7 mouse cellular contexts compared by ENCODE assay signal in the genomic region with DNA sequence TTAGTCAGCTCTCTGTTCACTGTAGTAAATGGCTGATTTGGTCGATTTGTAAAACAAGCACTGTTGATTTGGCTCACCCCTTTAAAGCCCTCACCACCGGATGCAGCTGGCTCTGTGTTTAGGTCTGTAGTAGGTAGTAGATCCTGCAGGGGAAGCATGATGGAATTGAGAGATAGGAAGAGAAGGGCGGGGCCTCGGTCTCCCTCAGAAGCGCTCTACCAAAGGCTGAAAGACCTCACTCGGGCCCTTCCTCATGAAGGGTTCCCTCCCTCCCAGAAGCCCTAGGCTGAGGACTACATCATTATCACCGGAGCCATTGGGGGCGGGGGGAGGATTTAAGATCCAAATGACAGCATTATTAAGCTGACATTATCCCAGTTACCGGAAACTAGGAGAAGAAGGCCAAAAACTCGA. TPM values are rescaled to one million over a fixed set of nuclear protein-coding genes. Genes with fewer than 3 reads are reported as not detected.
DNase-seq lines count a peak whose midpoint lies in the region; ATAC-seq and TF ChIP-seq lines count a peak whose summit lies in the region.

No protein-coding gene starts in this region.

- no peaks in the 10 kb centered on the region for H3K36me3 ChIP-seq in forebrain, embryonic 16.5 days (ENCODE audit: control insufficient read depth, insufficient read depth)

- intact Hi-C loops in left cerebral cortex, postnatal 36 days (cut with DNase I): no loop called here
- intact Hi-C loops in left cerebral cortex, adult 2 months (cut with DNase I): no loop called here

- no peaks in the 10 kb centered on the region; the same call in 1 of the 2 replicates for H3K9me3 ChIP-seq in forebrain, embryonic 16.5 days (ENCODE audit: control insufficient read depth, low read length)

- no peak overlapping the region for H3K9ac ChIP-seq in forebrain, embryonic 16.5 days (replicated peaks; ENCODE audit: low read depth, low read length)

- 77% methylated on average over 10 of the region's 10 CpGs for WGBS in forebrain, embryonic 16.5 days

- no peak for TF ChIP-seq CTCF in left cerebral cortex, adult 2 months (IDR thresholded peaks at IDR 0.05)

- no peak overlapping the region for H3K4me2 ChIP-seq in forebrain, embryonic 16.5 days (ENCODE audit: low read length)

- DNase-seq in B cell, adult 2 months: peak; percentile 2
- DNase-seq in lung, postnatal 36 days: peak; percentile 47
- DNase-seq in left cerebral cortex, postnatal 36 days (ENCODE audit: low spot score in 2 of 2): no peak
- DNase-seq in left cerebral cortex, adult 18-20 months (ENCODE audit: low spot score in 2 of 2): no peak
- no peak for DNase-seq in left cerebral cortex, adult 2 months (ENCODE audit: extremely low spot score in 1 of 2, low spot score in 2 of 2)

- no peak overlapping the region for H3K4me3 ChIP-seq in forebrain, embryonic 16.5 days (replicated peaks; ENCODE audit: low read length)
- H3K4me3 ChIP-seq in left cerebral cortex, adult 2 months: no peak overlapping the region

- no peaks in the 10 kb centered on the region for H3K27me3 ChIP-seq in forebrain, embryonic 16.5 days (replicated peaks; ENCODE audit: control insufficient read depth, insufficient read depth, low read length)

- ATAC-seq in CD4-positive, CD25-positive, alpha-beta regulatory T cell, adult 4 months: peak; percentile 95
- peak; percentile 62; the same call in 1 of the 2 replicates for ATAC-seq in forebrain, embryonic 16.5 days

- H3K4me1 ChIP-seq in forebrain, embryonic 16.5 days (replicated peaks; ENCODE audit: control insufficient read depth, insufficient read depth, low read length): no peaks in the 10 kb centered on the region

- no peak overlapping the region for H3K27ac ChIP-seq in forebrain, embryonic 16.5 days (ENCODE audit: low read length)
- no peak overlapping the region for H3K27ac ChIP-seq in left cerebral cortex, adult 2 months

RNA-seq across cellular contexts. Expression of gene Neb, which starts 0.6 kb away (rescaled TPM):
- 10 to 100 TPM; 27.9 to 28.4 TPM for polyA plus RNA-seq in CD4-positive, CD25-positive, alpha-beta regulatory T cell, adult 4 months (2017; shearing (Covaris generic))
- polyA plus RNA-seq in forebrain, embryonic 16.5 days (2015; fragmentation: Nextera tagmentation; extraction: Ambion mirVana): 6.4 and 10.5 TPM in 2 replicates
- total RNA-seq in left cerebral cortex, postnatal 36 days (2021): 1 to 10 TPM; 1.3 to 1.4 TPM
- under 1 TPM; 0.79 to 0.98 TPM for total RNA-seq in left cerebral cortex, adult 18-20 months (2021)
- 1 to 10 TPM; 1.2 to 1.5 TPM for total RNA-seq in left cerebral cortex, adult 2 months (2021)

RNA-seq across cellular contexts. Expression of gene Arl5a, which starts 45.8 kb away (rescaled TPM):
- 10 to 100 TPM; 12.1 to 26.6 TPM for polyA plus RNA-seq in CD4-positive, CD25-positive, alpha-beta regulatory T cell, adult 4 months (2017; shearing (Covaris generic))
- polyA plus RNA-seq in forebrain, embryonic 16.5 days (2015; fragmentation: Nextera tagmentation; extraction: Ambion mirVana): 50.6 and 56.9 TPM in 2 replicates
- total RNA-seq in left cerebral cortex, postnatal 36 days (2021): 10 to 100 TPM; 61.9 to 62.2 TPM
- 10 to 100 TPM; 62.6 to 69.2 TPM for total RNA-seq in left cerebral cortex, adult 18-20 months (2021)
- total RNA-seq in left cerebral cortex, adult 2 months (2021): 10 to 100 TPM; 62.9 to 66.8 TPM

Comparison
In these comparisons a context has a peak if more than half of its experiments do, and no peak if none do; other contexts are left out.
1. DNase-seq: peak in B cell, adult 2 months (2 of 2) and lung, postnatal 36 days (single experiment); none in left cerebral cortex, postnatal 36 days (0 of 2), left cerebral cortex, adult 18-20 months (0 of 2) and left cerebral cortex, adult 2 months (0 of 2).